Mouse (Mus musculus) lung, postnatal 0 days (tissue): Measurements from ENCODE around the gene Ch25h.

Experiments
- CTCF ChIP-seq: IDR thresholded peaks from 2 replicates; pipeline ENCODE4 v1.5.1; 2016; ENCODE audit warnings: antibody characterized with exemption, mild to moderate bottlenecking
- EP300 ChIP-seq: IDR thresholded peaks from 2 replicates; pipeline ENCODE4 v1.6.1; 2016; ENCODE audit warnings: antibody characterized with exemption, mild to moderate bottlenecking, control low read depth

- TF ChIP-seq CTCF (no peak), EP300 (no peak)
These were observed 26.1 kb downstream of the Ch25h start for GRCm38 (mm10) chr19:34448851-34449250.
